Mouse (Mus musculus): ENCODE measurements around the gene St3gal5.

St3gal5 gene

GRCm38 (mm10) chr6:72098691-72099090 is 1.3 kb downstream of the St3gal5 start:
- DNase-seq, result no peak

GRCm38 (mm10) chr6:72099281-72099680 is 1.9 kb downstream of the St3gal5 start:
- DNase-seq, result no peak

- DNase-seq, result peak; percentile 40
Measured at GRCm38 (mm10) chr6:72100171-72100570, 2.8 kb downstream of the St3gal5 start.

GRCm38 (mm10) chr6:72100939-72101338 is 3.5 kb downstream of the St3gal5 start:
- no peak for DNase-seq

GRCm38 (mm10) chr6:72101386-72101785 is 4.0 kb downstream of the St3gal5 start:
- DNase-seq, result no peak

GRCm38 (mm10) chr6:72102066-72102465 is 4.7 kb downstream of the St3gal5 start:
- DNase-seq, result no peak

- no peak for DNase-seq
Measured at GRCm38 (mm10) chr6:72104534-72104933, 7.1 kb downstream of the St3gal5 start.

- DNase-seq, result no peak
Measured at GRCm38 (mm10) chr6:72108941-72109892, 11.8 kb downstream of the St3gal5 start.

- DNase-seq, result no peak
Measured at GRCm38 (mm10) chr6:72110577-72110976, 13.2 kb downstream of the St3gal5 start.

- DNase-seq, result no peak
Measured at GRCm38 (mm10) chr6:72112575-72112974, 15.2 kb downstream of the St3gal5 start.

GRCm38 (mm10) chr6:72113093-72113702 is 15.8 kb downstream of the St3gal5 start:
- no peak for DNase-seq

GRCm38 (mm10) chr6:72114902-72115301 is 17.5 kb downstream of the St3gal5 start:
- DNase-seq, result no peak

- no peak for DNase-seq
Measured at GRCm38 (mm10) chr6:72117322-72117968, 20.1 kb downstream of the St3gal5 start.

- no peak for DNase-seq
Measured at GRCm38 (mm10) chr6:72119870-72120269, 22.5 kb downstream of the St3gal5 start.

GRCm38 (mm10) chr6:72121301-72121700 is 23.9 kb downstream of the St3gal5 start:
- DNase-seq, result no peak

- no peak for DNase-seq
Measured at GRCm38 (mm10) chr6:72122515-72122914, 25.1 kb downstream of the St3gal5 start.

GRCm38 (mm10) chr6:72124315-72125103 is 27.1 kb downstream of the St3gal5 start:
- no peak for DNase-seq

GRCm38 (mm10) chr6:72126128-72126917 is 28.9 kb downstream of the St3gal5 start:
- no peak for DNase-seq

- no peak for DNase-seq
Measured at GRCm38 (mm10) chr6:72130056-72130455, 32.7 kb downstream of the St3gal5 start.

GRCm38 (mm10) chr6:72132671-72133214 is 35.4 kb downstream of the St3gal5 start:
- DNase-seq, result no peak

- DNase-seq, result no peak
Measured at GRCm38 (mm10) chr6:72134850-72135515, 37.6 kb downstream of the St3gal5 start.
